Mouse (Mus musculus): ENCODE data around the gene Wdr70.

GRCm38 (mm10) chr15:8088715-8089114, 10.3 kb downstream of the Wdr70 start:
- TF ChIP-seq POLR2A (IDR thresholded peaks at IDR 0.05; ENCODE audit: insufficient read depth, low read depth, low read length) (no peak), CTCF (IDR thresholded peaks at IDR 0.05; ENCODE audit: insufficient read depth, low read depth, low read length) (no peak)

All from olfactory bulb, adult 2 months (tissue).